Mouse (Mus musculus): ENCODE data around the gene Ppp1r2. TPM values are rescaled to one million over a fixed set of nuclear protein-coding genes. Genes with fewer than 3 reads are reported as not detected.

Ppp1r2 gene
- polyA plus RNA-seq, 1 experiment from 2014 or later: 88.9 TPM

DNA sequence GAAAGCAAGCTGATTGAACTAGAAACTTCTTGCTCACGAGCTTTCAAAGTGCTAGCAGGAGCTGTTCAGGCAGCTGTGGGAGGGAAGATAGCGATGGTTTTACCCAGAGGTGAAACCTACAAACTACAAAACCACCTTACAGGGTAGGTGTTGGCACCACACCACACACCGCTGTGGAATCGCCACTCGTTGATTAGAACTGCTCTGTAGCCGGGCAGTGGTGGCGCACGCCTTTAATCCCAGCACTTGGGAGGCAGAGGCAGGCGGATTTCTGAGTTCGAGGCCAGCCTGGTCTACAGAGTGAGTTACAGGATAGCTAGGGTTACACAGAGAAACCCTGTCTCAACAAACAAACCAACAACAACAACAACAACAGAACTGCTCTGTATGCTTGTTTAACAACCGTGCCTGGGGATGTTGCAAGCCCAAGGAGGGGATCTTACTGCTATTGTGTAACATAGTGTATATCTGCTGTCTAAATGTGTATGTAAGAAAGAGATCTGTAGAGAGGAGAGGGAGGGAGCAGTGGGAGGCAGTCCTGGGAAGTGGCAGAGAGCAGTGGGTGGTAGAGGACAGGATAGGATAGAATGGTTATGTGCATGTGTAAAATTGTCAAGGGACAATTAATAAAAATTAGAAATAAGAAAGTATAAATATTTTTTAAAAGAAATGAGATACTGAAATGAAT is 11.9 kb upstream of the Ppp1r2 start:
- 86% methylated on average over 11 of the region's 11 CpGs for WGBS
- Histone ChIP-seq H3K27ac (no peak overlapping the region), H3K4me1 (peaks cover 12% of the 10 kb centered on the region), H3K9ac (no peak overlapping the region), H3K27me3 (no peaks in the 10 kb centered on the region), H3K4me2 (no peak overlapping the region), H3K9me3 (no peaks in the 10 kb centered on the region), H3K36me3 (no peaks in the 10 kb centered on the region), H3K4me3 (no peak overlapping the region)
- no peak for ATAC-seq (ENCODE audit: insufficient number of reproducible peaks, low FRiP score, low TSS enrichment, low read depth)

DNA sequence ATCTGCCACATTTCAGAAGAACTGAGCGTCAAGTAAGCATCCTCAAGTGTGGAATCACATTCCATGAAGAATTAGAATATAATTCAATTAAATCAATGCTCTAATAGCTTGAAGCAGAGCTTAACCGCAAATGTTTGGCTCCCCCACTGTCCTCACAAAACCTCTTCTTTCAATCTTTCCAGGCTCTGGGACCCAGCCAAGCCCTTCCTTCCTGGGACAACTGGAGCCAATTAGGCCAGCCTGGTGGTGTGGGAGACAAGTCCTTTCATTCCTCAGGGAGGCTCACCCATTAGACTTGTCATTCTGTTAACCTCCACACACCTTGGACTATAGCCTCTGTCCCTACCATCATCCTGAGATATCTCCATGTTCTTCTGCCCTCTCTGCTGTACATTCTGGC is 6.9 kb upstream of the Ppp1r2 start:
- Histone ChIP-seq H3K27ac (no peak overlapping the region), H3K4me3 (no peak overlapping the region), H3K27me3 (no peaks in the 10 kb centered on the region), H3K36me3 (no peaks in the 10 kb centered on the region), H3K4me2 (no peak overlapping the region), H3K4me1 (peaks cover 9% of the 10 kb centered on the region; the same call in 1 of the 2 replicates), H3K9ac (no peak overlapping the region), H3K9me3 (no peaks in the 10 kb centered on the region)
- ATAC-seq (ENCODE audit: insufficient number of reproducible peaks, low FRiP score, low TSS enrichment, low read depth): no peak
- WGBS: 73% methylated on average over 2 of the region's 2 CpGs

DNA sequence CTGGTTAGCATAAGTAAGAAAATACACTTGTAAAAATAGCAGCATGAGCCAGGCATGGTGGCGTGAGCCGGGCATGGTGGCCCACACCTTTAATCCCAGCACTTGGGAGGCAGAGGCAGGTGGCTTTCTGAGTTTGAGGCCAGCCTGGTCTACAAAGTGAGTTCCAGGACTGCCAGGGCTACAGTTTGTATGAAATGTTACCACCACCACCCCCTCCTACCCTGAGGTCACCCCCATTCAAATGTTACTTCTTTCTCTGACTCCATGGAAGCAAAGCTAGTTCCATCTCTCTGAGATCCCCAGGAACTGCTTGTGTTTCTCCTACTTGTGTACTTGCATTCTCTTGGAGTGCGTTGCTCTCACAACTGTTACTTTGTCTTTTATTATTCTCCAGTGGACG is 5.1 kb upstream of the Ppp1r2 start:
- WGBS: 71% methylated on average over 4 of the region's 4 CpGs
- H3K4me3 ChIP-seq: no peak overlapping the region
- H3K4me1 ChIP-seq: peaks cover 22% of the 10 kb centered on the region
- no peak for ATAC-seq (ENCODE audit: insufficient number of reproducible peaks, low FRiP score, low TSS enrichment, low read depth)
- no peak overlapping the region for H3K4me2 ChIP-seq
- H3K27me3 ChIP-seq: no peaks in the 10 kb centered on the region
- no peak overlapping the region for H3K27ac ChIP-seq
- H3K9ac ChIP-seq: no peak overlapping the region
- H3K9me3 ChIP-seq: no peaks in the 10 kb centered on the region
- H3K36me3 ChIP-seq: no peaks in the 10 kb centered on the region

DNA sequence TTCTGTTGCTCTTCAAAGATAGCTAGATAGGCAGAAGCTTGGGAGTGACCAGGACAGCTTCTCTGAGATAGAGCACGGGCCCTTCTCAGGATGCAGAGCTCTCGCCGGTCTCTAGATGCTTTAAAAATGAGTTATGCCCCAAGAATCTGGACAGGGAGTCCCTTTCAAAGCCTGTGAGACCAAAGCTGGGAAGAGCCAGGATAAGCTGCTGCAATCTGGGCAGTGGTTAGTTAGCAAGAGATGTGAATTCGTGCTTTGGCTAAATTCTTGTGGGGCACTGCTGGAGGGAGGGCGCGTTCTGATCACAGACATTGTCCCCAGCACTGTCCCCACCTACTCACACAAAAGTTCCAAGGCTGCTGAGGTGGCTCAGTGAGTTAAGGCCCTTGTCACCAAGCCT is 3.5 kb upstream of the Ppp1r2 start:
- Histone ChIP-seq H3K9ac (no peak overlapping the region), H3K4me2 (no peak overlapping the region), H3K27ac (peak overlapping the region; percentile 55), H3K27me3 (no peaks in the 10 kb centered on the region), H3K9me3 (no peaks in the 10 kb centered on the region), H3K4me3 (no peak overlapping the region), H3K4me1 (peaks cover 27% of the 10 kb centered on the region), H3K36me3 (no peaks in the 10 kb centered on the region)
- ATAC-seq (ENCODE audit: insufficient number of reproducible peaks, low FRiP score, low TSS enrichment, low read depth): no peak
- WGBS: 66% methylated on average over 6 of the region's 6 CpGs

GRCm38 (mm10) chr16:31278081-31278480 is 3.0 kb upstream of the Ppp1r2 start:
- no peaks in the 10 kb centered on the region for H3K9me3 ChIP-seq
- 51% methylated on average over 2 of the region's 2 CpGs for WGBS
- H3K36me3 ChIP-seq: no peaks in the 10 kb centered on the region
- H3K4me2 ChIP-seq: no peak overlapping the region
- ATAC-seq (ENCODE audit: insufficient number of reproducible peaks, low FRiP score, low TSS enrichment, low read depth): no peak
- no peak overlapping the region for H3K4me3 ChIP-seq
- H3K9ac ChIP-seq: no peak overlapping the region
- no peaks in the 10 kb centered on the region for H3K27me3 ChIP-seq
- H3K27ac ChIP-seq: peak overlapping the region; percentile 55
- H3K4me1 ChIP-seq: peaks cover 32% of the 10 kb centered on the region

- H3K27ac ChIP-seq: peak overlapping the region; percentile 88
- peak overlapping the region; percentile 19 for H3K4me2 ChIP-seq
- no peak overlapping the region for H3K4me3 ChIP-seq
- WGBS: 43% methylated on average over 7 of the region's 7 CpGs
- no peaks in the 10 kb centered on the region for H3K36me3 ChIP-seq
- H3K9me3 ChIP-seq: no peaks in the 10 kb centered on the region
- ATAC-seq (ENCODE audit: insufficient number of reproducible peaks, low FRiP score, low TSS enrichment, low read depth): no peak
- no peaks in the 10 kb centered on the region for H3K27me3 ChIP-seq
- H3K4me1 ChIP-seq: peaks cover 42% of the 10 kb centered on the region
- no peak overlapping the region for H3K9ac ChIP-seq
Measured at GRCm38 (mm10) chr16:31276962-31277361, 1.9 kb upstream of the Ppp1r2 start.

- H3K36me3 ChIP-seq: no peaks in the 10 kb centered on the region
- H3K4me2 ChIP-seq: peak overlapping the region; percentile 19
- H3K27me3 ChIP-seq: no peaks in the 10 kb centered on the region
- no peaks in the 10 kb centered on the region for H3K9me3 ChIP-seq
- ATAC-seq (ENCODE audit: insufficient number of reproducible peaks, low FRiP score, low TSS enrichment, low read depth): no peak
- H3K4me3 ChIP-seq: no peak overlapping the region
- 55% methylated on average over 7 of the region's 7 CpGs for WGBS
- H3K27ac ChIP-seq: peak overlapping the region; percentile 88
- H3K4me1 ChIP-seq: peaks cover 44% of the 10 kb centered on the region
- no peak overlapping the region for H3K9ac ChIP-seq
Measured at GRCm38 (mm10) chr16:31276539-31276938, 1.5 kb upstream of the Ppp1r2 start.

GRCm38 (mm10) chr16:31274084-31274483 is 993 bp downstream of the Ppp1r2 start:
- peak overlapping the region; percentile 92 for H3K4me3 ChIP-seq
- no peak for ATAC-seq (ENCODE audit: insufficient number of reproducible peaks, low FRiP score, low TSS enrichment, low read depth)
- H3K27ac ChIP-seq: peak overlapping the region; percentile 89
- H3K9ac ChIP-seq: peak overlapping the region; percentile 93
- H3K36me3 ChIP-seq: no peaks in the 10 kb centered on the region
- H3K27me3 ChIP-seq: no peaks in the 10 kb centered on the region
- H3K4me1 ChIP-seq: peaks cover 45% of the 10 kb centered on the region
- no peaks in the 10 kb centered on the region for H3K9me3 ChIP-seq
- 3% methylated on average over 6 of the region's 6 CpGs for WGBS
- peak overlapping the region; percentile 51 for H3K4me2 ChIP-seq

DNA sequence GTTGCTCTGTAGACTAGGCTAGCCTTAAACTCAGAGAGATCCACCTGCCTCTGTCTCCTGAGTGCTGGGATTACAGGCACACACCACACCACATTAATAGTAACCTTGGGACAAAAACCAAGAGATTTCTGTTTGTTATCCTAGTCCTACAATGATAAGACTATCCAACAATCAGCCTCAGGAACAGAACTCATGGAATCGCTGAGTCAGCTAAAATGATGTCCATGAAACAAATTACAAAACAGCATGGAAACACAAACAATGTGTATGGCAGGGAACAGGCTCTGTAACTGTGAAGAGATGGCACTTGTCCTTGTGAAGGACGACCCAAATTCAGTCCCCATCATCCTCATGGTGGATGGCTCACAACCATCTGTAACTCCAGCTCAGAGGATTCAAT is 8.4 kb downstream of the Ppp1r2 start:
- Histone ChIP-seq H3K4me2 (no peak overlapping the region), H3K27ac (no peak overlapping the region), H3K27me3 (no peaks in the 10 kb centered on the region), H3K9ac (no peak overlapping the region), H3K36me3 (peaks cover 20% of the 10 kb centered on the region), H3K4me1 (peaks cover 3% of the 10 kb centered on the region; the same call in 1 of the 2 replicates), H3K9me3 (no peaks in the 10 kb centered on the region), H3K4me3 (no peak overlapping the region)
- WGBS: 95% methylated on average over 2 of the region's 2 CpGs
- no peak for ATAC-seq (ENCODE audit: insufficient number of reproducible peaks, low FRiP score, low TSS enrichment, low read depth)

DNA sequence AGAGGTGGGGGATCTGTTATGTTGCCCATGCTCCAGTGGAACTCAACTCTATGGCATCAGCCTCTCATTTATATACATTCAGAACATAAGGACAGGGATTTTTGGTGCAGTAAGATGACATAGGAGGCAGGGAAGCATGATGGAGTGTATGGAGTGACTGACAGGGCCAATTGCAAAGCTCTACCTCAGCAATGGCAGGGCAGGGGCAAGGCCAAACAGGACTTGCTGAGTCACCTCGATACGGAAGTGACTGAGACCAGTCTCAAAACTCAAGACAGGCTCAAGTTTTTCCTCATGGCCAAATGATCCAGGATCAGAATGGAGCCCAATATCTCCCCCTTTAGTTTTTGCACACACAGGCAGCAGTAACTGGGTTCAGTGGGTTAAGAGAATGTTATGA is 18.9 kb downstream of the Ppp1r2 start:
- Histone ChIP-seq H3K4me3 (no peak overlapping the region), H3K9me3 (no peaks in the 10 kb centered on the region), H3K36me3 (peaks cover 57% of the 10 kb centered on the region), H3K27me3 (no peaks in the 10 kb centered on the region), H3K27ac (peak overlapping the region; percentile 35; the same call in 1 of the 2 replicates), H3K4me1 (no peaks in the 10 kb centered on the region), H3K4me2 (no peak overlapping the region), H3K9ac (no peak overlapping the region)
- 89% methylated on average over 2 of the region's 2 CpGs for WGBS
- ATAC-seq (ENCODE audit: insufficient number of reproducible peaks, low FRiP score, low TSS enrichment, low read depth): no peak

GRCm38 (mm10) chr16:31255685-31256084 is 19.4 kb downstream of the Ppp1r2 start:
- Histone ChIP-seq H3K36me3 (peaks cover 54% of the 10 kb centered on the region), H3K4me3 (no peak overlapping the region), H3K4me1 (no peaks in the 10 kb centered on the region), H3K27ac (peak overlapping the region; percentile 35; the same call in 1 of the 2 replicates), H3K9me3 (no peaks in the 10 kb centered on the region), H3K9ac (no peak overlapping the region), H3K4me2 (no peak overlapping the region), H3K27me3 (no peaks in the 10 kb centered on the region)
- 79% methylated on average over 3 of the region's 3 CpGs for WGBS
- ATAC-seq (ENCODE audit: insufficient number of reproducible peaks, low FRiP score, low TSS enrichment, low read depth): no peak

- no peak for ATAC-seq (ENCODE audit: insufficient number of reproducible peaks, low FRiP score, low TSS enrichment, low read depth)
- Histone ChIP-seq H3K9ac (no peak overlapping the region), H3K4me3 (no peak overlapping the region), H3K27me3 (no peaks in the 10 kb centered on the region), H3K9me3 (no peaks in the 10 kb centered on the region), H3K4me1 (no peaks in the 10 kb centered on the region), H3K36me3 (peaks cover 15% of the 10 kb centered on the region), H3K4me2 (no peak overlapping the region), H3K27ac (no peak overlapping the region)
- WGBS: 80% methylated on average over 3 of the region's 3 CpGs
Measured at GRCm38 (mm10) chr16:31249401-31249800, 25.7 kb downstream of the Ppp1r2 start.

DNA sequence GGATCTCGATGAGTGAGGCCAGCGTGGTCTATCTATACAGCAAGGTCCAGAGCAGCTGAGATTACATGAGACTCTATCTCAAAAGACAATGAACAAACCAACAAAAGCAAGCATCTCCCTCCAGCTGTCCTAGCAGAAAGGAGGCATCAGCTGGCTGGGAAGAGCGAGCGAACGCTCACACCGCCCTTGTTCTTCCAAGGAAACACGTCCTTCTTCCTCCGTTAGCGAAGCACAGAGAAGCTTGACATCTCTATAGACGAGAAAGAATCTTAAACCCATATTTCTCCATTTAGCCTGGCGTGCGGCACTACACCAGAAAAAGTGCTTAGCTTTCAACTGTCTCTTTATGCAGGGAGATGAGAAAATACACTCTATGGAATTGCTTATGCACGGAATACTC is 26.4 kb downstream of the Ppp1r2 start:
- ATAC-seq (ENCODE audit: insufficient number of reproducible peaks, low FRiP score, low TSS enrichment, low read depth): no peak
- H3K36me3 ChIP-seq: peaks cover 15% of the 10 kb centered on the region
- no peaks in the 10 kb centered on the region for H3K27me3 ChIP-seq
- no peak overlapping the region for H3K27ac ChIP-seq
- 90% methylated on average over 13 of the region's 13 CpGs for WGBS
- H3K4me1 ChIP-seq: no peaks in the 10 kb centered on the region
- H3K9ac ChIP-seq: no peak overlapping the region
- H3K4me2 ChIP-seq: no peak overlapping the region
- no peaks in the 10 kb centered on the region for H3K9me3 ChIP-seq
- H3K4me3 ChIP-seq: no peak overlapping the region
